Mouse (Mus musculus) left cerebral cortex, adult 18-20 months (tissue): ENCODE data around the gene Crlf1. TPM values are rescaled to one million over a fixed set of nuclear protein-coding genes. Genes with fewer than 3 reads are reported as not detected.
A peak's percentile ranks its signal among the peaks of the same experiment; 100 is the strongest.

Experiments
- DNase-seq, 2 experiments: peaks; one replicate each; pipeline ENCODE4 v3.0.0; 2021 to 2022; ENCODE audit warnings: low spot score in 2 of 2, mixed read lengths in 1 of 2
- total RNA-seq, 2 experiments: library from RNA; stranded (reverse); gene quantifications; 2 replicates each; pipeline ENCODE4 v1.2.3; 2021

The Crlf1 gene
- total RNA-seq, 2 experiments from 2014 or later = 1.5 to 2.8 TPM

GRCm38 (mm10) chr8:70519043-70519442 is 26.1 kb downstream of the Crlf1 start:
- peak in 1 of 2 experiments; percentile 39 for DNase-seq

DNA sequence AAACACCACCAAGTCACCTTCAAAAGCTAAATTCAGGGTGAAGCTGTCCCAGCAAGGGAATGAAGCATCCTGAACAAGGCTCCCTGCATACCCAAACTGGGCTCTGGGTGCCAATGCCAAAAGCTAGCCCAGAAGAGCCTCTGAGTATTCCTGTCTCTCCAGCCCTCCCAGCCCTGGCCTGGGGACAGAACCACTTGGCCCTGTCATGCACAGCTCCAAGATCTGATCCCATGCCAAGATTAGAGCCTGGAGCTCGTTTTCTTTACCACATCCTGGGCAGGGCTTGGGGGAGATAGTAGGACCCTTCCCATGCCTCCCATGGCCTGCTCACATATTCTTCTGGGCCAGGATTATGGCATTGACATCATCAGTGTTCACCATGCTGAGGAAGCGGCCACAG is 26.6 kb downstream of the Crlf1 start:
- DNase-seq = no peak

DNA sequence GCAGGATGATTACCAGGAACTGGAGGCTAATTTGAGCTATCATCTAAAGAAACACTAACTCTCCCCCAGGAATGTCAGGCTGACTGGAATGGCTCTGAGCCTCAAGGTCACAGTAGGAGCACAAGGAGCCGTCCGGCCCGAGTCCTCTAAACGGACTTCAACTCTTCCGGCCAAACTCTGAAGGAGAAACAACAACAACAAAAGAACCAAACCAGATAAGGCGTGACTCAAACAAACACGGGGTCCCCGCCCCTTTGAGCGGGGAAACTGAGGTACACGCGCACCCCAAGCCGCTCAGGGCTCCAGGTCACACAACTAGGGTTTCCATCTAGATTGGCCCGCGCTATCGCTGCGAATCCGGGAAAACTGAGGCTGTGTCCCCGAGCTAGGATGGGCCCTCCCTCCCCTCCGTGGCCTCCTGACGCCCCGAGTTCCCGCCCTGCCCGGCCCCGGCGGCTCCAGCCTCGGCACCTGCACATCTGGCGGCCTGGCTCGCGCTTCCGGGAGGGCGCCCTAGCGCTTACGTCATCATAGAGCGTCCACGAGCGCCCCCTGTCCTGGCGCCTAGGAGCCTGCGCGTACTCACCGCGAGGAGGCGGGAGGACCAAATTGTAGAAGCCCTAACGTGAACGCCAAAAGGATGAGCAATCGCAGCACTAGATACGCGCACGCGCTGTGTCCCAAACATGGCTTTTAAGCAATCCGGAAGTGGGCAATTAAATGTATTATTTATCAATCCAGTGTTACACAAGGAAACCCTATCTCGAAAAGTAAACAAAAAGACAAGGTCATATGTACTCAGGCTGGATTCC is 29.8 kb downstream of the Crlf1 start:
- DNase-seq = peak; percentile 95 to 96

- no peak for DNase-seq
These were observed 34.2 kb downstream of the Crlf1 start for GRCm38 (mm10) chr8:70527111-70527511.

DNA sequence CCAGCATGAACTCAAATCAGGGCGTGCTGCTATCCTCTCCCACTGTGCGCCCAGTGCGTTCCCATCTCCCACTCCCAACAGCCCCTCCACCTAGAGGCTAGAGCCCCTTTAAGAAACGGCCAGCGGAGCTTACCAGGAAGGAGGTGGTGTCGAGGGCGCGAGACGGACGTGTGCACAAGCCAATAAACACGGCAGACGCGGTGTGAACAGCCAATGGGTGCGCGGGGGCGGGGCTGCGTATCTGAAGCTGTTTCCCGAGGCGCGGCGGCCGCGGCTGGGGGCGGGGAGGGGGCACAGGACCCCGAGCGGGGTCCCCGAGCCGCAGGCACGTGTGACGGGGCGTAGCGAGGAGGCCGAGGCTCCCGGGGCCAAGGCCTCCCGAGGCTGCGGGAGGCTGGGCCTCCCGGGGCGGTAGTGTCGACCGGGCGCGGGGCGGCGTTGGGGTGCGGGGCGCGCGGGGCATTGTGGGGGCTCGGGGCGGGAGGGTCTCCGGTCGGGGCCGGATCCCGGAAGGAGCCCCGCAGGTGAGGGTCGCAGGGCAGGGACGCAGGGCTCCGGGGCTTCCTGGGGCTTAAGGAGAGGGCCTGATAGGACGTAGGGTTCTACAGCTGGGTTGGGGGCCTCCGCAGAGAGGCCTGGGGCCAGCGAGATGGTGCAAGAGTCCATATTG is 34.7 kb downstream of the Crlf1 start, which contains the start of the genes Fkbp8 and Kxd1:
Fkbp8 (plus strand) TSS at position 213 of the 670 bp plus-strand sequence.
Kxd1 (minus strand) TSS at position 445 of the 670 bp plus-strand sequence.
- DNase-seq = peak; percentile 98 to 99

GRCm38 (mm10) chr8:70528182-70528797 is 35.3 kb downstream of the Crlf1 start:
- no peak for DNase-seq

GRCm38 (mm10) chr8:70529299-70529698 is 36.3 kb downstream of the Crlf1 start:
- no peak for DNase-seq

GRCm38 (mm10) chr8:70529741-70530161 is 36.8 kb downstream of the Crlf1 start:
- DNase-seq = no peak

GRCm38 (mm10) chr8:70530314-70530713 is 37.4 kb downstream of the Crlf1 start:
- DNase-seq = no peak

- DNase-seq = peak in 1 of 2 experiments; percentile 27
These were observed 41.3 kb downstream of the Crlf1 start for GRCm38 (mm10) chr8:70534281-70534680.

GRCm38 (mm10) chr8:70535221-70535620 is 42.3 kb downstream of the Crlf1 start:
- no peak for DNase-seq

DNA sequence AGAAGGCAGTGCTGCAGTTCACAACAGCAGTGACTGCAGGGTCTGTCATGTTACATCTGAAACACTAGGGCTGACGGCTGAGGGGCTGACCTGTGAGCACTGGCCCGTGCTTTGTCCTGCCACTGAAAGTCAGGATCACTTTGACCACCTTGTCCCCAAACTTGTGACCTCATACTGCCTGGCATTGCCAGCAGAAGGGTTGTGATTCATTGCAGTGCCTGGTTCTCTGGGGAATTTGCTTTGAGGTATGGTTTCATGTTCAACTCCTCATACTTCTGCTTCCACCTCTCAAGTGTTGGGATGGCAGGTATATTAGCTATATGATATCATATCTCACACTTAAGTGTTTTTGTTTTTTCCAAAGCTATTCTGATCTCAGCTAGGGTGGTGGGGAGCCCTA is 42.7 kb downstream of the Crlf1 start:
- DNase-seq = no peak

- DNase-seq = no peak
These were observed 45.1 kb downstream of the Crlf1 start for GRCm38 (mm10) chr8:70538024-70538579.

GRCm38 (mm10) chr8:70538633-70539076 is 45.7 kb downstream of the Crlf1 start:
- DNase-seq = peak; percentile 100

DNA sequence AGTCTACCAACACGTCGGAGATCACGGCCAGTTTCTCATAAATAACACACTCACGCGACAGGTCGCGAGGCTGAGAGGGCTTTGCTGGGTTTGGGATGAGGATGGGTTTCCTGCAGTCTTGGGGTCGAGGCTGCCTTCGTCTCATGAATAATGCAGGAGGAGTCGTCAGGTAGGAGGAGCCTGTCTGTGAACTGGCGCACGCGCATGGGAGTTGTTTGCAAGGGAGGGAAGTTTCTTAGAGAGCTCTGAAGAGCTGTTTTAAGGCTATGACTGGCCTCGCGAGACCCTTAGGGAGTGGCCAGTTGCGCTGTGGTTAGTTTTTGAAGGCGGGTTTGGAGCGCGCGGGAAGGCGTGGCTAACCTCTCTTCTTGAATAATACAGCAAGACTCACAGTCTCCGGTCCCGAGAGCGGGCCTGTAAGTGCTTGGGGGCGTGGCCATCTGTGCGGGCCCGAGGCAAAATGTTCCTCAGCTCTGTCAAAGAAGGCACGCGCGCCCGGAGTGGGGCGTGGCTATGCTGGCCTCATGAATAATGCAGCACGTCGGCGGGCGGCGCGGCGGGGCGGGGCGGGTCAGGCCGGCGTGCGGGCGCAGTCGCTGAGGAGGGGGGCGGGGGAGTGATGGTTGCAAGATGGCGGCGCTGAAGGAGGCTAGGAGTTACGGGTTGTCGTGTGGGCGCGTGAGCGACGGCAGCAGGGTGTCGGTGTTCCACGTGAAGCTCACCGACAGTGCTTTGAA is 46.3 kb downstream of the Crlf1 start, which contains the start of gene Ell:
Ell (plus strand) TSS at position 381 of the 737 bp plus-strand sequence.
- peak; percentile 99 to 100 for DNase-seq

DNA sequence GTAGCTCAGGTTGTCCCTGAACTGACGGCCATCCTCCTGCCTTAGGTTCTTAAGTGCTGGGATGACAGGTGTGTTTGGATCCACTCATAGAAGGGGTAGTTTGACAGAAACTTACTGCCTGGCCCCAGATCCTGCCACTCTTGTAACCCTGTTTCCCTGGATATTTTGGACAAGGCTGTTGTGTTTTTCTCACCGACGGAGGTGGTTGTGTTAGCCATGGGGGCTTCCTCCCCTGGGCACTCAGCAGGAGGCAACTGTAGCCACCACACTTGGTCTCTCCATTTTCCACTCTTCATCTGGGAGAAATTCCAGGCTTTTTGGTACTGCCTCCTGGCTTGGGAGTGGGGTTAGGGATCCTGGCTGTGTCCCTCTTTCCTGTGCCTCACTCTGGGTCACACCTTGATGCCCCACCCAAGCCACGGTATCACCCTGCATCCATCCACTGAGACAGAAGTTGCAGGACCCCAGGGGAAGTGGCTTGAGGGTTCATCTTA is 47.1 kb downstream of the Crlf1 start:
- no peak for DNase-seq

DNA sequence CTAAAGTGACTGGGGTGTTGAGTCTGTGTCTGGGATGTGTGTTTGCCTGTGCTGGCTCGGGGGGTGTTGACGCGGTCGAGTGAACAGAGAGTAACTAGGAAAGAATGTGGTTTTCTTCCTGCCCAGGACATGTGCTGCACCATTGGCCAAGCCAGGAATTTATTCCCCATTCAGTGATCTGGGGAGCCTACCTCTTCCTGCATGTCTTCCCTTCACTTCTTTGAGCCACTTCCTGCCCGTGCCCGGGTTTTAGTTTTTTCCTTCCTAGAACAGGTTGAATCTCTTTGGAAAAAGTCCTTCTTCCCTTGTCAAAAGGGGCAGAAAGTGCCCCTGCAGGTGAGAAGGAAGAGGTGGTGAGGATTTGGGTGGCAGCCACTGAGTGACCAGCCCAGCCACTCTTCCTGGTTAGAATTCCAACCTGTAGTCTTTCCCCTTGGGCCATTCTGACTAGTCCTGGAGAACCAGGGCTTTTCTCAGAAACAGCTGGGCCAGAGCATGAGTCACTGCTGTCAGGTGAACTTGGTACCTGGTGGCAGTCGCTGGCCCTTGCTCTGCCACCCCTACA is 47.6 kb downstream of the Crlf1 start:
- no peak for DNase-seq

- DNase-seq = no peak
These were observed 48.1 kb downstream of the Crlf1 start for GRCm38 (mm10) chr8:70541081-70541480.

GRCm38 (mm10) chr8:70544200-70544687 is 51.3 kb downstream of the Crlf1 start:
- no peak for DNase-seq

DNA sequence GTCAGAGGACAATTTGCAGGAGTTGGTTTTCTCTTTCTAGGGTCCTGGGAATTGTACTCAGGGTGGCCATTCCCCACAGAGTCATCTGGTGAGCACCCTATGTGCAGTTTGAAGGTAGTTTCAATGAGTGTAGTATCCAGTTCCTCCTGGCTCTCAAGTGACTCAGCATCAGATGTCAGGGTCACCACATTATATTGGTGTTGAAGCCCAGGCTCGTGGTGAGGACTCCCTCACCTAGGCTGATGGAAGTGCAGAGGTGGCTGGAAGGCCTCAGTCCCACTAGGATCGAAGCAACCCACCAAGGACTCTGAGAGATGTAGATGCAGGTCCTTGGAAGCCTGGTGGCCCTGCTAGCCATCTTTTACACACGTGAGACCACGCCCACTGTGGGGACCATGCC is 53.5 kb downstream of the Crlf1 start:
- DNase-seq = no peak
